Mouse (Mus musculus) heart, adult 2 months (tissue): ENCODE measurements around the gene Siva1. TPM values are rescaled to one million over a fixed set of nuclear protein-coding genes. Genes with fewer than 3 reads are reported as not detected.

ENCODE experiments used
- DNase-seq, 2 experiments: peaks; one replicate each; pipeline ENCODE4 v3.0.0; 2021
- H3K27ac ChIP-seq: fragments of 200-600 bp; 2 replicates; pipeline ENCODE4 v1.8.1; 2022
- H3K27me3 ChIP-seq: fragments of 200-500 bp; 2 replicates; pipeline ENCODE4 v1.6.1; 2012; ENCODE audit warnings: mild to moderate bottlenecking, low read length, inconsistent platforms, mixed read lengths; ENCODE audit not compliant: control insufficient read depth, insufficient read depth
- H3K36me3 ChIP-seq: fragments of 200-500 bp; 2 replicates; pipeline ENCODE4 v1.6.1; 2012; ENCODE audit warnings: low read length, inconsistent platforms; ENCODE audit not compliant: control insufficient read depth, insufficient read depth
- H3K4me1 ChIP-seq: fragments of 200-500 bp; 2 replicates; pipeline ENCODE4 v1.6.1; 2011; ENCODE audit warnings: low read length; ENCODE audit not compliant: control insufficient read depth, insufficient read depth
- H3K4me3 ChIP-seq: fragments of 200-600 bp; 2 replicates; pipeline ENCODE4 v1.8.1; 2022
- H3K79me2 ChIP-seq: fragments of 200-500 bp; replicated peaks from 2 replicates; pipeline ENCODE4 v1.6.1; 2012; ENCODE audit warnings: mild to moderate bottlenecking, inconsistent platforms, low read length, moderate library complexity, mixed read lengths; ENCODE audit not compliant: control insufficient read depth, insufficient read depth
- H3K9ac ChIP-seq: fragments of 200-500 bp; 2 replicates; pipeline ENCODE4 v1.6.1; 2012; ENCODE audit warnings: low read depth, mild to moderate bottlenecking, control low read depth, inconsistent platforms, low read length, mixed read lengths
- CTCF ChIP-seq: fragments of 200-600 bp; IDR thresholded peaks from 2 replicates; pipeline ENCODE4 v1.8.1; 2022; ENCODE audit warnings: antibody characterized with exemption, mild to moderate bottlenecking, moderate library complexity
- EP300 ChIP-seq: fragments of 200-500 bp; IDR thresholded peaks from 2 replicates; pipeline ENCODE4 v1.6.1; 2011; ENCODE audit warnings: low read depth, low read length, control low read depth; ENCODE audit not compliant: insufficient read depth
- POLR2A ChIP-seq: fragments of 200-500 bp; IDR thresholded peaks from 2 replicates; pipeline ENCODE4 v1.6.1; 2011; ENCODE audit warnings: mild to moderate bottlenecking, low read depth, low read length, control low read depth; ENCODE audit not compliant: insufficient read depth
- WGBS: fragments of 180-500 bp; shearing (Covaris S2); methylation state at CpG from one replicate; pipeline ENCODE4 v1.1.7; 2018; 5-methylcytosine and 5-hydroxymethylcytosine counted together
- intact Hi-C: fragments of 180-260 bp; cut with DNase I; formaldehyde crosslinking; loops from one replicate; pipeline ENCODE4 v1.15.1; 2025
- polyA plus RNA-seq: library from polyadenylated mRNA; depleted of rRNA; stranded (reverse); fragments of >200 nt; gene quantifications from 2 replicates; pipeline ENCODE4 v1.2.3, GENCODE M21; 2012
- total RNA-seq, 2 experiments: library from RNA; stranded (reverse); gene quantifications; 2 replicates each; pipeline ENCODE4 v1.2.3; 2021

Gene Siva1
- total and polyA plus RNA-seq, 3 experiments, result 32.0 to 39.4 (median 38.7) TPM

DNA sequence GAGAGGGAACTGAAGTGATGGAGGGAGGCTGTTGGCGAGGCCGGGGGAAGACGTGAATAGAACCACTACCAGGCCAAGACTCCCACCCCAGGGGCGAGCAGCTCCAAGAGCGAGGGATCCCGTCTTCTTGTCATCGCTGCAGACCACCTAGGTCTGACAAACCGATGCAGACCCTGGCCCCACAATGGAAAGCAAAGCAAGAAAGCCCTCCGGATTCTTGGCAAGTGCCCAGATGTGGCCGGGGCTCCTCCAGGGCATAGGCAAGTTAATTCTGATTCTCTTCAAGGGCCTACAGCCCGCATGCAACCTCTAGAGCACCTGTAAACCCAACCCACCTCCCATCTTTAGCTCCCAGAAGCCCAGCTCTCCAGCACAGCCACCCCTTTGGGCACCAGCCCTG lies 18.8 kb downstream of the Siva1 start:
- Histone ChIP-seq H3K4me3 (no peak overlapping the region), H3K4me1 (peaks cover 26% of the 10 kb centered on the region), H3K27ac (no peak overlapping the region), H3K9ac (no peak overlapping the region), H3K79me2 (peaks cover 19% of the 10 kb centered on the region), H3K36me3 (peaks cover under 1% of the 10 kb centered on the region; the same call in 1 of the 2 replicates), H3K27me3 (no peaks in the 10 kb centered on the region)
- no peak for DNase-seq
- intact Hi-C loops, result no loop called here
- 85% methylated on average over 11 of the region's 11 CpGs for WGBS
- TF ChIP-seq POLR2A (no peak), EP300 (no peak), CTCF (no peak)

DNA sequence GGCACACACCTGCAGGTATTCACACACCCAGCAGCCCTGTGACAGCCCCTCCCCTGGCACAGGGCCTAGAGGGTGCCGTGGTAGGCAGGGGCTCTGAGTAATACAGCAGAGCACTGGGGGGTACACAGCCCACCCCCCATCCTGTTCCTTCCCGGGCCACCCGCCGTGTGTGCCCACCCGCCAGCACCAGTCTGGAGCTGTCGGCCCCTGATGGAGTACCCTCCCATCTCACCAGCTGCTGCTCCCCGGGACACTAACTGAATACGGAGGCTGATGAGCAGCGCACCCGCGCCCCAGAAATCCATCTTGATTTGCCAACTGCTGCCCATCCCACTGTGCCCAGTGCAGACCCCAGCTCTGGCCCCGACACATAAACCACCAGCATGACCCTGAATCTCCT lies 19.2 kb downstream of the Siva1 start:
- Histone ChIP-seq H3K4me3 (no peak overlapping the region), H3K36me3 (peaks cover 2% of the 10 kb centered on the region; the same call in 1 of the 2 replicates), H3K9ac (no peak overlapping the region), H3K27me3 (no peaks in the 10 kb centered on the region), H3K79me2 (peaks cover 19% of the 10 kb centered on the region), H3K27ac (no peak overlapping the region), H3K4me1 (peaks cover 30% of the 10 kb centered on the region)
- intact Hi-C loops, result no loop called here
- no peak for TF ChIP-seq CTCF
- no peak for TF ChIP-seq POLR2A
- TF ChIP-seq EP300, result no peak
- WGBS, result 91% methylated on average over 12 of the region's 12 CpGs
- no peak for DNase-seq

DNA sequence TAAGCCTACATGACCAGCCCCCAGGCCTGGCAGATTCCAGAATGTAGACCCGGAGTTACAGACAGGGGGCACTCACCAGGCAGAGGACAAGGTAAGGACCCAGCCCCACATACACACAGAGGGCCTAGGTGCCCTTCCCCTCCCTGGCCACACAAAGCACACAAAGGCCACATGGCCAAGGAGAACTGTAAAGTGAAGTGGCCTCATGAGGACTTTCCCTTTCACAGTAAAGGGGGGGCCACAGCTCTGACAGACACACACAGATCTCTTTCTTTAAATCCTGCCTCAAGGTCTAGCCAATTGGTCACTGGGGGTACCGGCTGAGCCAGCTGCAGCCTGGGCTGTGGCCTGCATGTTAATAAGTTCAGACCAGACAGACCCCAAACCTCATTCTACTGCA lies 19.6 kb downstream of the Siva1 start:
- Histone ChIP-seq H3K4me3 (no peak overlapping the region), H3K9ac (no peak overlapping the region), H3K4me1 (peaks cover 34% of the 10 kb centered on the region), H3K27ac (no peak overlapping the region), H3K36me3 (peaks cover 2% of the 10 kb centered on the region; the same call in 1 of the 2 replicates), H3K79me2 (peaks cover 19% of the 10 kb centered on the region), H3K27me3 (no peaks in the 10 kb centered on the region)
- intact Hi-C loops, result no loop called here
- no peak for DNase-seq
- no peak for TF ChIP-seq EP300
- TF ChIP-seq POLR2A, result no peak
- no peak for TF ChIP-seq CTCF
- 52% methylated on average over 2 of the region's 2 CpGs for whole genome bisulfite sequencing

DNA sequence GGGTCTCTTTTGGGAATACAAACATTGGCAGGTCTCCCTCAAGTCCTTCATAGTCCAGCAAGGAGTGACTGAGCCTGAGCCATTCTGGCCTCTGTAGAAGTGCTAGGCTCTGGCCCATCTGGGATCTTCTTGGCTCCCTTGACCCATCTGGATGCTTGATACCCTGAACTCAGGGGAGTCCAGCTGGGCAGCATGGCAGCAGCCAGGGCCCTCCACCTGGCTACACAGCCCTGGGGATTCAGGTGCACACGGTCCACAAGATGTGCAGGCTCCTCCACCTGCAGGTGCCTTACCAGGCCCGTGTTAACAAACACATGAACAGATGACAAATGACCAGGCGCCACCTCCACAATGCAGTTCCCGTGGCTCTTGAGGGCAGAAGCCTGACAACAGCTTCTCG lies 20.2 kb downstream of the Siva1 start:
- Histone ChIP-seq H3K27me3 (no peaks in the 10 kb centered on the region), H3K4me3 (no peak overlapping the region), H3K27ac (no peak overlapping the region), H3K9ac (no peak overlapping the region), H3K4me1 (peaks cover 36% of the 10 kb centered on the region), H3K36me3 (peaks cover 2% of the 10 kb centered on the region; the same call in 1 of the 2 replicates), H3K79me2 (peaks cover 22% of the 10 kb centered on the region)
- intact Hi-C loops, result no loop called here
- WGBS, result 51% methylated on average over 5 of the region's 5 CpGs
- DNase-seq, result no peak
- TF ChIP-seq EP300, result no peak
- TF ChIP-seq CTCF, result no peak
- no peak for TF ChIP-seq POLR2A

DNA sequence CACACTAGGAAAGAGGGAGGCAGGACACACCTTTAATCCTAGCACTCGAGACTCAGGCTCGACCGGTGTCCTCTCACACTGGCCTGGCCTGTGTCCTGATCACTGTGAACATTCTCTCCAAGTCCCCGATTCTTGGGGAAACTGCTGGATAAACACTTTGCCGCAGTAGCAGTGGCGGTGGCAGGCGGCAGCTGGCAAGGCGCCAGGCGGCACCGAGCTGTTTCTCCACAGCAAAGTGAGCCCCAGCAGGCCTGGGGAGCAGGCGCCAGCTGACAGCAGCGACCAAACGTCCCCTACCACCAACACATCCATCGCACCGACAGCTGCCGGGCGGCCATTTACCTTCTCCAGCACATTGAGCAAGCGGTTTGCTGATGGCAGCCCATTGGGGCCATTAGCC lies 21.0 kb downstream of the Siva1 start:
- intact Hi-C loops, result no loop called here
- WGBS, result 22% methylated on average over 18 of the region's 18 CpGs
- TF ChIP-seq EP300, result no peak
- TF ChIP-seq CTCF, result no peak
- TF ChIP-seq POLR2A, result no peak

DNA sequence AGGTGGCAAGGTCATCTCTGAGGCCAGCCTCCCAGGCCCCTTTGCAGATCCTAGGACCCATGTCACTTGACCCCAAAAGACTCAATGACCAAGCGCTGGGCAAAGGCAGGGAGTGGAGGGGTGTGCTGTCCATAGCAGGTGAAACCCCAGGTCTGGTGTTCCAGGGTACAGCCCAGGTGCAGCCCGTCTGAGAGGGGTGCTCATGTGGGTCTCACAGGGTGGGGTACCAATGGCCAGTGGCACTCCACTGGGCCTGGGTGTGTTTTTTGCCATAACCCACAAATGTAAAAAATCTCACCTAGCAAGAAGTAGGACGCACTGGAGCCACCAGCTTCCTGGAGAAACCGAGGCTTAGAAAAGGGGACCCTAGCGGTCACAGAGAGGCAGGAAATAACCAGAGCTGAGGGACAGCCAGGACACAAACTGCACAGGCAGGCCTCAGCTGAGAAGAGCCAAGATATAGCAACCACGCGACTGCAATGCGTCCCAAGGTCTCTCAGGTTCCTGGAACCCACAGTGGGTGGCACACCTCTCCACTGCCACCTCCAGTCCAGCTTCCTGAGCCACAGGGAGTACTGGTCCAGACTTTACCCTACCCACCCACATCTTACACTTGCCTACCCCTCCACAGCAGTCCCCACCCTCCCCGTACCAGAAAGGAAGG lies 21.5 kb downstream of the Siva1 start:
- DNase-seq, result peak in 1 of 2 experiments; percentile 51
- peaks cover 6% of the 10 kb centered on the region for H3K36me3 ChIP-seq
- H3K4me3 ChIP-seq, result no peak overlapping the region; the same call in 1 of the 2 replicates
- peaks cover 23% of the 10 kb centered on the region for H3K79me2 ChIP-seq
- no peaks in the 10 kb centered on the region for H3K27me3 ChIP-seq
- peak; percentile 43 for TF ChIP-seq CTCF
- 0 out of 2 replicates have a peak, but pooled peaks have one; percentile 19 for TF ChIP-seq EP300
- TF ChIP-seq POLR2A, result no peak
- peak overlapping the region; percentile 29 for H3K9ac ChIP-seq
- intact Hi-C loops, result no loop called here
- peaks cover 45% of the 10 kb centered on the region for H3K4me1 ChIP-seq
- 51% methylated on average over 9 of the region's 9 CpGs for WGBS
- peak overlapping the region; percentile 45; the same call in 1 of the 2 replicates for H3K27ac ChIP-seq

More for the DNA sequence above, 21.0 kb downstream of the Siva1 start:
- peaks cover 42% of the 10 kb centered on the region for H3K4me1 ChIP-seq
- H3K36me3 ChIP-seq, result peaks cover 2% of the 10 kb centered on the region
- DNase-seq, result peak; percentile 72 to 73
- peak overlapping the region; percentile 32 for H3K9ac ChIP-seq
- H3K79me2 ChIP-seq, result peaks cover 23% of the 10 kb centered on the region
- H3K27ac ChIP-seq, result peak overlapping the region; percentile 45; the same call in 1 of the 2 replicates
- H3K27me3 ChIP-seq, result no peaks in the 10 kb centered on the region
- no peak overlapping the region; the same call in 1 of the 2 replicates for H3K4me3 ChIP-seq
